Mouse (Mus musculus) neutrophil, adult 59 days (primary cell): ENCODE measurements around the gene Arhgap1. TPM values are rescaled to one million over a fixed set of nuclear protein-coding genes. Genes with fewer than 3 reads are reported as not detected.

Experiments
- total RNA-seq, 2 experiments: library from RNA; stranded (reverse); gene quantifications; 1 replicate in 1 of 2; 2 replicates in 1 of 2; pipeline ENCODE4 v1.2.4; 2023

Gene Arhgap1
- total RNA-seq = 10 to 100 TPM; 80.0 to 80.8 TPM

GRCm38 (mm10) chr2:91649553-91650359, at the start of gene Arhgap1, which contains the start of gene Zfp408:
Gene Arhgap1, plus strand, starts transcription at chr2:91649860.
Gene Zfp408, minus strand, starts transcription at chr2:91649791.

GRCm38 (mm10) chr2:91636229-91636628, 13.4 kb upstream of the Arhgap1 start, which contains the start of gene F2:
Gene F2, minus strand, starts transcription at chr2:91636414.

GRCm38 (mm10) chr2:91710272-91711234, 60.9 kb downstream of the Arhgap1 start, which contains the start of the genes Atg13 and Harbi1:
Gene Atg13, minus strand, starts transcription at chr2:91710576.
Gene Harbi1, plus strand, starts transcription at chr2:91710852.

Other genes starting within 250 kb of the Arhgap1 start
- 1 to 10 TPM; 2.4 to 2.8 TPM for gene 1110051M20Rik, start 205.2 kb upstream of the Arhgap1 start, total RNA-seq
- 1 to 10 TPM; 5.3 to 6.5 TPM for gene Lrp4, start 192.3 kb upstream of the Arhgap1 start, total RNA-seq
- 10 to 100 TPM; 53.5 to 62.7 TPM for gene Ckap5, start 123.1 kb upstream of the Arhgap1 start, total RNA-seq
- gene F2, start 13.4 kb upstream of the Arhgap1 start, total RNA-seq = under 1 TPM in 1 of 2 experiments, not detected in 1; 0.18 TPM
- gene Zfp408, start 69 bp upstream of the Arhgap1 start, total RNA-seq = 10 to 100 TPM; 17.6 to 18.6 TPM
- 10 to 100 TPM; 23.5 to 23.6 TPM for gene Atg13, start 60.7 kb downstream of the Arhgap1 start, total RNA-seq
- 1 to 10 TPM; 2.6 to 3.6 TPM for gene Harbi1, start 61.0 kb downstream of the Arhgap1 start, total RNA-seq
- gene Ambra1, start 80.3 kb downstream of the Arhgap1 start, total RNA-seq = 10 to 100 TPM; 32.3 to 34.1 TPM